Mouse (Mus musculus): Measurements from ENCODE around the gene Rfesd. TPM values are rescaled to one million over a fixed set of nuclear protein-coding genes. Genes with fewer than 3 reads are reported as not detected.

Rfesd gene
- 21.0 and 26.3 TPM in 2 replicates for polyA plus RNA-seq (2015; fragmentation: Nextera tagmentation; extraction: Ambion mirVana)

DNA sequence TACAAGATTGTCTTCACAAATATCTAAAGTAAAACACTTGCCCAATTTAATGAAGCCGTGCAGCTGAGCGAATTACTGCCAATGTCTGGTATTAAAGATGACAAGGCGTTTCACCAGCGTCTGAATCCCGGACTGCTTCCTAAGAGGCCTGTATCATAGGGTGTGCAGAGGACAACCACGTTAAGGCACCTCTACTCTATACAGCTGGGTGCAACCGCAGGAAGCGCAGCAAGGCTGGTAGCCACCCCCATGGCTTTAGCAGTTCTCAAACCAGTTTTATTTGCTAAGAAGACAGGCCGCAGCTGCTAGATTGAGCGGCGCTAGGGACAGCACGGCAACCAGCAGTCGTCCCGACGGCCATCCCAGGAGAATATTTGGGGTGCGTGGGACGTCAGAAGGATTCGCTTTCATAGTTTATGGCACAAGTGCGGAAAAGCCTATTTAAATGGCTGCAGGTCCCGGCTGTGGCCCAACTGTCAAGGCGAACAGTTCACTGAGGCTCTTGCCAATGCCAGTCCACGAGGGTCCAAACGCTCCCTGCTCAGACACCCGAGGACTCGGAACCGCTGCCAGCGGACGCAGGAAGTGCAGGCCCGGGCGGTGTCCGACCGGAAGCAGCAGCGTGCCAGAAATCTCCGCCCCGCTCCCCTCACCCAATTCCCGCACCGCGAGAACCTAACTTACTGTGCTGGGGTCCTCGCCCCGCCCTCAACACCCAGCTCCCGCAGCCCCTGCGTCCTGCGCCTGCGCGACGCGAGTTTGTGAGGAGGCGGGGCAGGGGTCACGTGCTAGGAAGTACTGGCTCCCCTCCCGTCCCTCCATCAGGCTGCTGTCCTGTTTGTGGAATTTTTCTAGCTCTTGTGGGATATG lies at the start of gene Rfesd:
TSS of gene Rfesd (minus strand) at position 746 of the 870 bp plus-strand sequence.

DNA sequence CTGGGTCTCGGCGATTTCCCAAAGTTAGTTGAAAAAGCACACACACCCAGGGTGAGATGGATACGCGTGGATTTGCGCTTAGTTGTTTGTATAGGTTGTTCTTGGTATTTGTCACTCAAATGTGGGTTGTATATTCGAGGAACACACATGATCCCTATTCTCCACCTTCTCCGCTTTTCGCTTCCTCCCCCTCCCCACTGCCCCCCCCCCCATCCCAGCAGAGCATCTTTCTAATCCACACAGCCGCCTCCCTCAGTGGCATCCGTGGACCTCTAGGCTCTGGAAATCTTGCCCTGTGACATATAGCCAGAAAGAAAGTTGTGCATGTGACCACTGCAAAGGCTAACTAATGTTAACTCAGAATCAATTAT lies 38.4 kb upstream of the Rfesd start, which contains the start of gene Gpr150:
TSS of gene Gpr150 (minus strand) at position 101 of the 371 bp plus-strand sequence.

GRCm38 (mm10) chr13:75966850-75967249 lies 51.7 kb downstream of the Rfesd start, which contains the start of gene Spata9:
Spata9 (plus strand) TSS chr13:75967150.

Other genes starting within 250 kb of the Rfesd start
- 122 and 132 TPM in 2 replicates for gene Glrx, start 178.9 kb downstream of the Rfesd start, polyA plus RNA-seq (2015; fragmentation: Nextera tagmentation; extraction: Ambion mirVana)
- 14.5 and 15.1 TPM in 2 replicates for gene Rhobtb3, start 74.8 kb downstream of the Rfesd start, polyA plus RNA-seq (2015; fragmentation: Nextera tagmentation; extraction: Ambion mirVana)
- 2.0 and 2.2 TPM in 2 replicates for gene Spata9, start 51.6 kb downstream of the Rfesd start, polyA plus RNA-seq (2015; fragmentation: Nextera tagmentation; extraction: Ambion mirVana)
- gene Gpr150, start 38.3 kb upstream of the Rfesd start, polyA plus RNA-seq (2015; fragmentation: Nextera tagmentation; extraction: Ambion mirVana) = 6.0 and 6.7 TPM in 2 replicates
- gene Arsk, start 79.9 kb upstream of the Rfesd start, polyA plus RNA-seq (2015; fragmentation: Nextera tagmentation; extraction: Ambion mirVana) = 5.8 and 6.5 TPM in 2 replicates
- 7.3 and 7.7 TPM in 2 replicates for gene Ttc37, start 80.0 kb upstream of the Rfesd start, polyA plus RNA-seq (2015; fragmentation: Nextera tagmentation; extraction: Ambion mirVana)